15 mouse cellular contexts compared by ENCODE assay signal in genomic region chr7:16599006-16599405, GRCm38 (mm10). TPM values are rescaled to one million over a fixed set of nuclear protein-coding genes. Genes with fewer than 3 reads are reported as not detected.
DNase-seq lines count a peak whose midpoint lies in the region; ATAC-seq lines count a peak whose summit lies in the region.
"Had no signal": no experiment of that assay in that cellular context is flagged by ENCODE, and none has a peak within 500 bp of the region (broad histone marks: within the 10 kb centered on the region; RNA-seq: fewer than 3 reads in every experiment).

No protein-coding gene starts in this region.

- no peak overlapping the region for H3K4me3 ChIP-seq in heart, embryonic 15.5 days
- H3K4me3 ChIP-seq: embryonic facial prominence, embryonic 12.5 days; forebrain, embryonic 15.5 days; hindbrain, embryonic 13.5 days had no signal

- H3K27ac ChIP-seq in heart, embryonic 15.5 days: no peak overlapping the region
- H3K27ac ChIP-seq: embryonic facial prominence, embryonic 12.5 days; forebrain, embryonic 15.5 days; hindbrain, embryonic 13.5 days; hindbrain, postnatal 0 days had no signal

- H3K9ac ChIP-seq in heart, embryonic 15.5 days: no peak overlapping the region
- H3K9ac ChIP-seq: embryonic facial prominence, embryonic 12.5 days; forebrain, embryonic 15.5 days; hindbrain, embryonic 13.5 days had no signal

- WGBS in heart, embryonic 15.5 days: 43% methylated on average over 2 of the region's 2 CpGs

- peaks cover 31% of the 10 kb centered on the region for H3K4me1 ChIP-seq in heart, embryonic 15.5 days (replicated peaks)
- H3K4me1 ChIP-seq: forebrain, embryonic 15.5 days had no signal

- H3K4me2 ChIP-seq in heart, embryonic 15.5 days: no peak overlapping the region
- H3K4me2 ChIP-seq: embryonic facial prominence, embryonic 12.5 days; forebrain, embryonic 15.5 days; hindbrain, embryonic 13.5 days had no signal

- H3K36me3 ChIP-seq in heart, embryonic 15.5 days: 0 out of 2 replicates have a peak, but pooled peaks cover 3% of the 10 kb centered on the region
- H3K36me3 ChIP-seq: hindbrain, embryonic 13.5 days had no signal

- ATAC-seq in heart, embryonic 15.5 days (replicated peaks; ENCODE audit: insufficient number of reproducible peaks, insufficient read depth, low FRiP score, low read depth): 0 out of 2 replicates have a peak, but pooled peaks have one; percentile 27
- ATAC-seq: activated CD4-positive, CD25-positive, alpha-beta regulatory T cell, adult 4 months; forebrain, embryonic 15.5 days; hindbrain, postnatal 0 days; Patski had no signal

- H3K9me3 ChIP-seq in heart, embryonic 15.5 days (replicated peaks): no peaks in the 10 kb centered on the region
- H3K9me3 ChIP-seq: embryonic facial prominence, embryonic 12.5 days; forebrain, embryonic 15.5 days; hindbrain, embryonic 13.5 days had no signal

- peak; percentile 32 to 57 for DNase-seq in cerebellum, postnatal 25 days
- DNase-seq in cerebellum, adult 8-10 months: no peak
- DNase-seq in heart, adult 18-20 months: no peak
- peak; percentile 32 for DNase-seq in kidney, postnatal 14 days
- DNase-seq in kidney, adult 18-20 months: no peak
- DNase-seq: adrenal gland, postnatal 14 days; gastrocnemius, postnatal 10 days had no signal

- no peaks in the 10 kb centered on the region for H3K27me3 ChIP-seq in heart, embryonic 15.5 days
- H3K27me3 ChIP-seq: CH12.LX; embryonic facial prominence, embryonic 12.5 days; forebrain, embryonic 15.5 days; hindbrain, embryonic 13.5 days; Patski had no signal

RNA-seq across cellular contexts. Expression of gene Arhgap35, which starts 15.8 kb away (rescaled TPM):
- 12.6 and 15.6 TPM in 2 replicates for polyA plus RNA-seq in heart, embryonic 15.5 days (2015; fragmentation: Nextera tagmentation; extraction: Ambion mirVana)
- total RNA-seq in heart, adult 18-20 months (2021): 10 to 100 TPM; 31.8 to 33.9 TPM

Comparison
In these comparisons a context has a peak if more than half of its experiments do, and no peak if none do; other contexts are left out.
1. DNase-seq: peak in cerebellum, postnatal 25 days (2 of 2) and kidney, postnatal 14 days (single experiment); none in cerebellum, adult 8-10 months (single experiment), heart, adult 18-20 months (0 of 2) and kidney, adult 18-20 months (single experiment).